Mouse (Mus musculus): ENCODE measurements around the gene Prpf31.

Gene Prpf31

GRCm38 (mm10) chr7:3629030-3629429 is 755 bp upstream of the Prpf31 start:
- DNase-seq (ENCODE audit: inconsistent ontology term), result no peak

- no peak for DNase-seq (ENCODE audit: inconsistent ontology term)
Observed at GRCm38 (mm10) chr7:3630478-3630815, 662 bp downstream of the Prpf31 start.

GRCm38 (mm10) chr7:3643412-3643811 is 13.6 kb downstream of the Prpf31 start:
- DNase-seq (ENCODE audit: inconsistent ontology term), result no peak

GRCm38 (mm10) chr7:3643843-3644242 is 14.1 kb downstream of the Prpf31 start:
- peak; percentile 17 for DNase-seq (ENCODE audit: inconsistent ontology term)

GRCm38 (mm10) chr7:3644348-3644671 is 14.5 kb downstream of the Prpf31 start:
- no peak for DNase-seq (ENCODE audit: inconsistent ontology term)

- DNase-seq (ENCODE audit: inconsistent ontology term), result peak; percentile 100
Observed at GRCm38 (mm10) chr7:3644672-3645487, 15.1 kb downstream of the Prpf31 start, which contains the start of gene Cnot3. Cnot3 (plus strand) TSS chr7:3645268.

- DNase-seq (ENCODE audit: inconsistent ontology term), result no peak
Observed at GRCm38 (mm10) chr7:3645488-3646025, 15.8 kb downstream of the Prpf31 start.

GRCm38 (mm10) chr7:3646188-3646587 is 16.4 kb downstream of the Prpf31 start:
- DNase-seq (ENCODE audit: inconsistent ontology term), result peak; percentile 31

- no peak for DNase-seq (ENCODE audit: inconsistent ontology term)
Observed at GRCm38 (mm10) chr7:3646641-3647040, 16.9 kb downstream of the Prpf31 start.

- no peak for DNase-seq (ENCODE audit: inconsistent ontology term)
Observed at GRCm38 (mm10) chr7:3656966-3657365, 27.2 kb downstream of the Prpf31 start.

GRCm38 (mm10) chr7:3658578-3658977 is 28.8 kb downstream of the Prpf31 start:
- no peak for DNase-seq (ENCODE audit: inconsistent ontology term)

GRCm38 (mm10) chr7:3664524-3665214 is 34.9 kb downstream of the Prpf31 start:
- no peak for DNase-seq (ENCODE audit: inconsistent ontology term)

- peak; percentile 98 for DNase-seq (ENCODE audit: inconsistent ontology term)
Observed at GRCm38 (mm10) chr7:3665215-3666114, 35.7 kb downstream of the Prpf31 start, which contains the start of gene Leng1. Leng1 (minus strand) TSS chr7:3665840.

GRCm38 (mm10) chr7:3666921-3667391 is 37.2 kb downstream of the Prpf31 start:
- no peak for DNase-seq (ENCODE audit: inconsistent ontology term)

GRCm38 (mm10) chr7:3674507-3675227 is 44.9 kb downstream of the Prpf31 start:
- peak; percentile 36 for DNase-seq (ENCODE audit: inconsistent ontology term)

- no peak for DNase-seq (ENCODE audit: inconsistent ontology term)
Observed at GRCm38 (mm10) chr7:3675228-3675548, 45.4 kb downstream of the Prpf31 start.

- no peak for DNase-seq (ENCODE audit: inconsistent ontology term)
Observed at GRCm38 (mm10) chr7:3676371-3676770, 46.6 kb downstream of the Prpf31 start.

- DNase-seq (ENCODE audit: inconsistent ontology term), result no peak
Observed at GRCm38 (mm10) chr7:3677342-3677741, 47.6 kb downstream of the Prpf31 start, which contains the start of gene Tmc4. Tmc4 (minus strand) TSS chr7:3677553.

- DNase-seq (ENCODE audit: inconsistent ontology term), result no peak
Observed at GRCm38 (mm10) chr7:3683908-3684550, 54.2 kb downstream of the Prpf31 start.

GRCm38 (mm10) chr7:3684698-3685097 is 54.9 kb downstream of the Prpf31 start:
- no peak for DNase-seq (ENCODE audit: inconsistent ontology term)
